Mouse (Mus musculus): ENCODE results near the gene Rasal3. TPM values are rescaled to one million over a fixed set of nuclear protein-coding genes. Genes with fewer than 3 reads are reported as not detected.

Gene Rasal3
- polyA plus RNA-seq, 1 experiment from 2014 or later, result 2.9 TPM

GRCm38 (mm10) chr17:32402011-32402778 is 1.2 kb downstream of the Rasal3 start:
- ATAC-seq, result peak; percentile 23
- Histone ChIP-seq H3K4me1 (ENCODE audit: insufficient read depth) (peaks cover 5% of the 10 kb centered on the region; the same call in 1 of the 2 replicates), H3K4me3 (ENCODE audit: low read depth, low read length) (peak overlapping the region; percentile 48), H3K36me3 (replicated peaks; ENCODE audit: insufficient read depth, low read length) (0 out of 2 replicates have a peak, but pooled peaks cover 2% of the 10 kb centered on the region), H3K27me3 (ENCODE audit: insufficient read depth, low read length) (peaks cover 3% of the 10 kb centered on the region), H3K4me2 (ENCODE audit: low read depth, low read length) (peak overlapping the region; percentile 69), H3K9me3 (ENCODE audit: low read length) (no peaks in the 10 kb centered on the region), H3K27ac (ENCODE audit: low read depth) (peak overlapping the region; percentile 55; the same call in 1 of the 2 replicates), H3K9ac (replicated peaks) (peak overlapping the region; percentile 54; the same call in 1 of the 2 replicates)
- DNase-seq, result no peak
- 38% methylated on average over 9 of the region's 9 CpGs for WGBS (ENCODE audit: insufficient replicate concordance)
- no peak for TF ChIP-seq CTCF (IDR thresholded peaks at IDR 0.05; ENCODE audit: low read depth)
- TF ChIP-seq EP300 (IDR thresholded peaks at IDR 0.05; ENCODE audit: low read depth), result no peak

GRCm38 (mm10) chr17:32396266-32396665 is 7.1 kb downstream of the Rasal3 start:
- ATAC-seq (no peak), DNase-seq (no peak)
- H3K4me3 ChIP-seq (ENCODE audit: low read depth, low read length), result no peak overlapping the region
- H3K27me3 ChIP-seq (ENCODE audit: insufficient read depth, low read length), result peaks cover 13% of the 10 kb centered on the region
- no peak overlapping the region for H3K27ac ChIP-seq (ENCODE audit: low read depth)
- H3K4me2 ChIP-seq (ENCODE audit: low read depth, low read length), result 0 out of 2 replicates have a peak overlapping the region, but pooled peaks have one; percentile 13
- H3K4me1 ChIP-seq (ENCODE audit: insufficient read depth), result peaks cover 5% of the 10 kb centered on the region; the same call in 1 of the 2 replicates
- H3K36me3 ChIP-seq (replicated peaks; ENCODE audit: insufficient read depth, low read length), result 0 out of 2 replicates have a peak, but pooled peaks cover 2% of the 10 kb centered on the region
- 65% methylated on average over 37 of the region's 37 CpGs for WGBS (ENCODE audit: insufficient replicate concordance)
- TF ChIP-seq CTCF (IDR thresholded peaks at IDR 0.05; ENCODE audit: low read depth), result no peak
- no peak for TF ChIP-seq EP300 (IDR thresholded peaks at IDR 0.05; ENCODE audit: low read depth)
- no peak overlapping the region for H3K9ac ChIP-seq (replicated peaks)
- no peaks in the 10 kb centered on the region for H3K9me3 ChIP-seq (ENCODE audit: low read length)

GRCm38 (mm10) chr17:32393944-32394343 is 9.4 kb downstream of the Rasal3 start:
- TF ChIP-seq EP300 (IDR thresholded peaks at IDR 0.05; ENCODE audit: low read depth) (no peak), CTCF (IDR thresholded peaks at IDR 0.05; ENCODE audit: low read depth) (no peak)
- Histone ChIP-seq H3K36me3 (replicated peaks; ENCODE audit: insufficient read depth, low read length) (0 out of 2 replicates have a peak, but pooled peaks cover under 1% of the 10 kb centered on the region), H3K9me3 (ENCODE audit: low read length) (no peaks in the 10 kb centered on the region), H3K4me2 (ENCODE audit: low read depth, low read length) (no peak overlapping the region), H3K4me1 (ENCODE audit: insufficient read depth) (0 out of 2 replicates have a peak, but pooled peaks cover 3% of the 10 kb centered on the region), H3K4me3 (ENCODE audit: low read depth, low read length) (no peak overlapping the region), H3K27me3 (ENCODE audit: insufficient read depth, low read length) (peaks cover 13% of the 10 kb centered on the region), H3K9ac (replicated peaks) (no peak overlapping the region), H3K27ac (ENCODE audit: low read depth) (no peak overlapping the region)
- 74% methylated on average over 10 of the region's 10 CpGs for WGBS (ENCODE audit: insufficient replicate concordance)
- no peak for ATAC-seq
- DNase-seq, result no peak

- TF ChIP-seq EP300 (IDR thresholded peaks at IDR 0.05; ENCODE audit: low read depth) (no peak), CTCF (IDR thresholded peaks at IDR 0.05; ENCODE audit: low read depth) (no peak)
- H3K4me2 ChIP-seq (ENCODE audit: low read depth, low read length), result peak within 1 kb of the TSS; percentile 100
- DNase-seq (peak; percentile 95), ATAC-seq (peak; percentile 89)
- H3K4me1 ChIP-seq (ENCODE audit: insufficient read depth), result peaks cover 12% of the 10 kb centered on the region; the same call in 1 of the 2 replicates
- H3K27me3 ChIP-seq (ENCODE audit: insufficient read depth, low read length), result no peaks in the 10 kb centered on the region
- H3K27ac ChIP-seq (ENCODE audit: low read depth), result peak within 1 kb of the TSS; percentile 80
- H3K9ac ChIP-seq (replicated peaks), result peak within 1 kb of the TSS; percentile 80
- under 1% methylated on average over 18 of the region's 44 CpGs for whole genome bisulfite sequencing (ENCODE audit: insufficient replicate concordance)
- no peaks in the 10 kb centered on the region for H3K9me3 ChIP-seq (ENCODE audit: low read length)
- no peaks in the 10 kb centered on the region for H3K36me3 ChIP-seq (replicated peaks; ENCODE audit: insufficient read depth, low read length)
- peak within 1 kb of the TSS; percentile 75 for H3K4me3 ChIP-seq (ENCODE audit: low read depth, low read length)
These were observed 14.2 kb downstream of the Rasal3 start, which contains the start of gene Wiz for GRCm38 (mm10) chr17:32389101-32389659. TSS of gene Wiz (minus strand) at chr17:32389439.

GRCm38 (mm10) chr17:32388370-32389100 is 14.8 kb downstream of the Rasal3 start:
- WGBS (ENCODE audit: insufficient replicate concordance), result 2% methylated on average over 27 of the region's 39 CpGs
- Histone ChIP-seq H3K27ac (ENCODE audit: low read depth) (peak overlapping the region; percentile 80), H3K4me1 (ENCODE audit: insufficient read depth) (peaks cover 12% of the 10 kb centered on the region; the same call in 1 of the 2 replicates), H3K9me3 (ENCODE audit: low read length) (no peaks in the 10 kb centered on the region), H3K4me2 (ENCODE audit: low read depth, low read length) (peak overlapping the region; percentile 100), H3K36me3 (replicated peaks; ENCODE audit: insufficient read depth, low read length) (no peaks in the 10 kb centered on the region), H3K4me3 (ENCODE audit: low read depth, low read length) (peak overlapping the region; percentile 75), H3K27me3 (ENCODE audit: insufficient read depth, low read length) (no peaks in the 10 kb centered on the region), H3K9ac (replicated peaks) (peak overlapping the region; percentile 80)
- DNase-seq (peak; percentile 60), ATAC-seq (peak; percentile 40)
- TF ChIP-seq EP300 (IDR thresholded peaks at IDR 0.05; ENCODE audit: low read depth), result no peak

All from liver, postnatal 0 days (tissue).